Mouse (Mus musculus): Measurements from ENCODE around the gene Mpp5. TPM values are rescaled to one million over a fixed set of nuclear protein-coding genes. Genes with fewer than 3 reads are reported as not detected.

The Mpp5 gene
- polyA plus RNA-seq, 1 experiment: 14.6 TPM

DNA sequence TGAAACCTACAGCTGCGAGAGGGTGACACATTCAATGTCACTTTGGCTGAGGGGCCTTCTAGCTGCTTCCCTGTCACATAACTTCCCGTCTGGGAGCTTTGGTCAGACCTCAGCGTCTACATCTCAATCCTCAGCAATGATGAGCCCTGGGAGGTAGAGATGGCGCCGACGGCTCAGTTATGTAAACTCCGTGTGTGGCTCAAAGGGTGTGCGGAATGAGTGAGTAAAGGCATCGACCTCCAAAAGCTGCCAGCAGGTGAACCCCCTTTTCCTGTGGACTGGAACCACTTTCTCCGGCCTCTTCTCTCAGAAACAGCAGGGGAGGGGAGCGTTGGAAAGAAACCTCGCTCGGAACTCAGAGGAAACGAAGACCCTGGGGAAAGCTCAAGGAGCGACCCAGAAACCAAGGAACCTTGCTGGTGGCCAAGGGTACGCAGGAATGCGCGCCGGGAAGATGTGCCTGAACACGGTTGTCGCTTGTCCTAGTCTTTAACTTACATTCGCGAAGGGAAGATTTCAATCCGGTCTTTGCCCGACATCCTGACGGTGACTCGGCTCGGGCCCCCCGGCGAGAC is 112.3 kb downstream of the Mpp5 start:
- H3K27me3 ChIP-seq (ENCODE audit: control insufficient read depth, insufficient read depth, low read length): no peaks in the 10 kb centered on the region
- TF ChIP-seq CTCF (IDR thresholded peaks at IDR 0.05; ENCODE audit: borderline replicate concordance, insufficient read depth, low read depth, low read length): no peak
- no peak for TF ChIP-seq POLR2A (IDR thresholded peaks at IDR 0.05; ENCODE audit: borderline replicate concordance, insufficient read depth, low read length)
- 1% methylated on average over 30 of the region's 30 CpGs for WGBS
- peak overlapping the region; percentile 84 for H3K4me3 ChIP-seq (replicated peaks; ENCODE audit: insufficient read depth, low read depth, low read length)
- 0 out of 2 replicates have a peak, but pooled peaks cover 2% of the 10 kb centered on the region for H3K4me1 ChIP-seq (ENCODE audit: control insufficient read depth, insufficient read depth, low read length)
- no peak for DNase-seq
- peak overlapping the region; percentile 8 for H3K27ac ChIP-seq (ENCODE audit: insufficient read depth, low read length)

- Histone ChIP-seq H3K4me3 (replicated peaks; ENCODE audit: insufficient read depth, low read depth, low read length) (peak within 1 kb of the TSS; percentile 84), H3K27me3 (ENCODE audit: control insufficient read depth, insufficient read depth, low read length) (no peaks in the 10 kb centered on the region), H3K27ac (ENCODE audit: insufficient read depth, low read length) (peak within 1 kb of the TSS; percentile 50), H3K4me1 (ENCODE audit: control insufficient read depth, insufficient read depth, low read length) (0 out of 2 replicates have a peak, but pooled peaks cover 2% of the 10 kb centered on the region)
- under 1% methylated on average over 55 of the region's 55 CpGs for WGBS
- DNase-seq: peak; percentile 98 to 100
- TF ChIP-seq POLR2A (IDR thresholded peaks at IDR 0.05; ENCODE audit: borderline replicate concordance, insufficient read depth, low read length) (peak; percentile 77), CTCF (IDR thresholded peaks at IDR 0.05; ENCODE audit: borderline replicate concordance, insufficient read depth, low read depth, low read length) (peak; percentile 81)
These were observed 113.0 kb downstream of the Mpp5 start, which contains the start of the genes Atp6v1d and Eif2s1 for GRCm38 (mm10) chr12:78861496-78862253. Gene Atp6v1d (minus strand): TSS chr12:78861638. Gene Eif2s1 (plus strand): TSS chr12:78861819.

DNA sequence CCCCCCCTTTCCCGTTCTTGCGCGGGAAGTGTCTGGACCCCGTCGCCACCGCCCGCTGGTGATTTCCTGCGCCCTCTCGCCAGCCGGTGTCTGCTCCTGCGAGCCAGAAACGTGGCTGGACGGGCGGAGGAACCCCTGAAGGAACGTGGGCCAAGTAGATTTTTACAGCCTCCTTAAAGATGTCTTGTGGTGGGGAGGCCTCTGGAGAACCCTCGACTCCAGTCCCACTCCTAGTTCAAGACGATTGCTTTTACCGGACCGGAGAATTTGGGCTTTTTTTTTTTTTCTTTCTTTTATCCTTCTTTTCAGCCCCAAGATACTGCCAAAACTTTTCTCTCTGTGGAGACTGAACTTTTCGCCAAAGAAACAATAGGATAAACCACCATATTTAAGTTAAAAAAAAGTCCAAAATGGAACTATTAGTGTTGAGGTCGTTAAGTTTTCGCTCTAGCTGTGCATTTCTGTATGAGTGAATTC is 113.6 kb downstream of the Mpp5 start:
- Histone ChIP-seq H3K4me3 (replicated peaks; ENCODE audit: insufficient read depth, low read depth, low read length) (peak overlapping the region; percentile 80), H3K27me3 (ENCODE audit: control insufficient read depth, insufficient read depth, low read length) (no peaks in the 10 kb centered on the region), H3K27ac (ENCODE audit: insufficient read depth, low read length) (peak overlapping the region; percentile 24), H3K4me1 (ENCODE audit: control insufficient read depth, insufficient read depth, low read length) (0 out of 2 replicates have a peak, but pooled peaks cover 2% of the 10 kb centered on the region)
- TF ChIP-seq CTCF (IDR thresholded peaks at IDR 0.05; ENCODE audit: borderline replicate concordance, insufficient read depth, low read depth, low read length) (no peak), POLR2A (IDR thresholded peaks at IDR 0.05; ENCODE audit: borderline replicate concordance, insufficient read depth, low read length) (no peak)
- WGBS: under 1% methylated on average over 22 of the region's 22 CpGs
- no peak for DNase-seq

DNA sequence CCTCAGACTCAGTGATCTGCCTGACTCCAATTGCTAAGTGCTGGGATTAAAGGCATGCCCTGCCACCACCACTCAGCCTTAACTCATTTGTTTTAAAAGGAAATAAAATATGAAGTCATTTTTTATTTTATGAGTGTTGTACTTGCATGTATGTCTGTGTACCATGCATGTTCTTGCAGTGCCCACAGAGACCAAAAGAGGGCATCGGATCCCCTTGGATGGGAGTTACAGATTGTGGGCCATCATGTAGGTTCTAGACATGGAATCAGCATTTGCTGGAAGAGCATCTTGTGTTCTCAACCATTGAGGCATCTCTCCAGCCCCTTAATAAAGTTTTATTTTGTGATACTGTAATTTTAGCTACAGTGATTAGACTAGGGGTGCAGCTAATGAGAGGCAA is 116.7 kb downstream of the Mpp5 start:
- H3K27ac ChIP-seq (ENCODE audit: insufficient read depth, low read length): no peak overlapping the region
- no peaks in the 10 kb centered on the region for H3K4me1 ChIP-seq (ENCODE audit: control insufficient read depth, insufficient read depth, low read length)
- WGBS: 98% methylated on average over 1 of the region's 1 CpGs
- DNase-seq: no peak
- no peak overlapping the region for H3K4me3 ChIP-seq (replicated peaks; ENCODE audit: insufficient read depth, low read depth, low read length)
- H3K27me3 ChIP-seq (ENCODE audit: control insufficient read depth, insufficient read depth, low read length): no peaks in the 10 kb centered on the region
- peak; percentile 14; the same call in 1 of the 2 replicates for TF ChIP-seq CTCF (IDR thresholded peaks at IDR 0.05; ENCODE audit: borderline replicate concordance, insufficient read depth, low read depth, low read length)
- no peak for TF ChIP-seq POLR2A (IDR thresholded peaks at IDR 0.05; ENCODE audit: borderline replicate concordance, insufficient read depth, low read length)

GRCm38 (mm10) chr12:78868115-78868514 is 119.4 kb downstream of the Mpp5 start:
- Histone ChIP-seq H3K27ac (ENCODE audit: insufficient read depth, low read length) (no peak overlapping the region), H3K27me3 (ENCODE audit: control insufficient read depth, insufficient read depth, low read length) (no peaks in the 10 kb centered on the region), H3K4me1 (ENCODE audit: control insufficient read depth, insufficient read depth, low read length) (no peaks in the 10 kb centered on the region), H3K4me3 (replicated peaks; ENCODE audit: insufficient read depth, low read depth, low read length) (no peak overlapping the region)
- TF ChIP-seq POLR2A (IDR thresholded peaks at IDR 0.05; ENCODE audit: borderline replicate concordance, insufficient read depth, low read length): no peak
- 95% methylated on average over 1 of the region's 1 CpGs for WGBS
- no peak for DNase-seq

GRCm38 (mm10) chr12:78874581-78874980 is 125.9 kb downstream of the Mpp5 start:
- Histone ChIP-seq H3K4me1 (ENCODE audit: control insufficient read depth, insufficient read depth, low read length) (no peaks in the 10 kb centered on the region), H3K27me3 (ENCODE audit: control insufficient read depth, insufficient read depth, low read length) (no peaks in the 10 kb centered on the region), H3K27ac (ENCODE audit: insufficient read depth, low read length) (no peak overlapping the region), H3K4me3 (replicated peaks; ENCODE audit: insufficient read depth, low read depth, low read length) (no peak overlapping the region)
- WGBS: 98% methylated on average over 3 of the region's 3 CpGs
- no peak for DNase-seq
- no peak for TF ChIP-seq POLR2A (IDR thresholded peaks at IDR 0.05; ENCODE audit: borderline replicate concordance, insufficient read depth, low read length)

DNA sequence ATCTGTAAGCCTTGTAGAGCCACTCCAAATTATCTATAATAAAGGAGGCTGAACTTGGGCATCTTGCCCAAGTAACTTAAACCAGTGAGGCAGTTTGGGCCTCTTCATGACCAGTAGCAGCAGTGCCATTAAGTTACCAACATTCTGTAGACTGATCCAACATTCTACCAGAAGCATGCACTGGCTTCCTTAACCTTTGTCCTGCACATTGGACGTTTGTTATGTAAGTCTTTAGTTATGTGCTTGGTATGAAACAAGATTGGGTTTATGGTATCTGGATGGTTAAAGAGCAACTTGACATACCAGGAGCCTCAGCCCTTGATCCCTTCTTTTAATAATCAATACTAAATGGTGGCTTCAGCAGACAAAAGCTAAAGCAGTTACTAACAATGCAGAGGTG is 141.4 kb downstream of the Mpp5 start:
- Histone ChIP-seq H3K27ac (ENCODE audit: insufficient read depth, low read length) (no peak overlapping the region), H3K27me3 (ENCODE audit: control insufficient read depth, insufficient read depth, low read length) (no peaks in the 10 kb centered on the region), H3K4me3 (replicated peaks; ENCODE audit: insufficient read depth, low read depth, low read length) (no peak overlapping the region), H3K4me1 (ENCODE audit: control insufficient read depth, insufficient read depth, low read length) (no peaks in the 10 kb centered on the region)
- TF ChIP-seq POLR2A (IDR thresholded peaks at IDR 0.05; ENCODE audit: borderline replicate concordance, insufficient read depth, low read length) (no peak), CTCF (IDR thresholded peaks at IDR 0.05; ENCODE audit: borderline replicate concordance, insufficient read depth, low read depth, low read length) (no peak)
- 74% methylated on average over 1 of the region's 1 CpGs for WGBS
- DNase-seq: no peak

Other genes with a start within 250 kb of the Mpp5 start
- gene Fam71d, start 57.4 kb upstream of the Mpp5 start, polyA plus RNA-seq (2012; rRNA removed): 0.28 and 0.41 TPM in 2 replicates
- gene Atp6v1d, start 112.7 kb downstream of the Mpp5 start, polyA plus RNA-seq (2012; rRNA removed): 144 and 162 TPM in 2 replicates
- 29.1 and 33.2 TPM in 2 replicates for gene Eif2s1, start 112.9 kb downstream of the Mpp5 start, polyA plus RNA-seq (2012; rRNA removed)
- gene Plek2, start 158.1 kb downstream of the Mpp5 start, polyA plus RNA-seq (2012; rRNA removed): 0.80 and 0.92 TPM in 2 replicates

Data from cerebellum, adult 2 months (tissue).